27 mouse cellular contexts compared by ENCODE assay signal in the genomic region with DNA sequence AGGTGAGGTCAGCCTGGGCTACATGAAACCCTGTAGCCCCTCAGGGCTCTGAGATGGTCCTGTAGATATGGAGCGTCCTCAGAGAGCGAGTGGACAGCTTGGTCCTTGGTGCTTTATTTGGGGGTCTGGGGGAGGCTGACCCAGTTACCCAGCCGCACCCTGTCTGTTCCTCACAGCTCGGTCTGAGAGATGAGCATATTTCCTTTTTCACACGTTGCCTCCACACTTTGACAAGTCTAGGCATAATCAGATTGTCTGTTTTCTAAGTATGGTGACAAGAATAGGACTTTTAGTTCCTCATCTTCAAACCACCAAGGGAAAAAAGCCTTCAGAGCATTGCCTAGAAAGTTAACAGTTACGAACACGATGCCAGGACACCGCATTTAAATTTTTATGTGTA. TPM values are rescaled to one million over a fixed set of nuclear protein-coding genes. Genes with fewer than 3 reads are reported as not detected.
DNase-seq lines count a peak whose midpoint lies in the region; TF ChIP-seq lines count a peak whose summit lies in the region.
"Had no signal": no experiment of that assay in that cellular context is flagged by ENCODE, and none has a peak within 500 bp of the region (broad histone marks: within the 10 kb centered on the region; RNA-seq: fewer than 3 reads in every experiment).

No protein-coding gene starts in this region.

- TF ChIP-seq POLR2A in heart, adult 2 months (IDR thresholded peaks at IDR 0.05; ENCODE audit: insufficient read depth, low read depth, low read length), result no peak

- H3K4me1 ChIP-seq in heart, adult 2 months (ENCODE audit: control insufficient read depth, insufficient read depth, low read length), result no peaks in the 10 kb centered on the region
- H3K4me1 ChIP-seq: embryonic facial prominence, embryonic 13.5 days; hindbrain, embryonic 10.5 days; neural tube, embryonic 13.5 days had no signal

- H3K27ac ChIP-seq in heart, adult 2 months, result no peak overlapping the region
- H3K27ac ChIP-seq: embryonic facial prominence, embryonic 13.5 days; heart, embryonic 10.5 days; hindbrain, embryonic 10.5 days; neural tube, embryonic 13.5 days had no signal

- TF ChIP-seq EP300 in heart, adult 2 months (IDR thresholded peaks at IDR 0.05; ENCODE audit: insufficient read depth, low read depth, low read length), result no peak

- H3K27me3 ChIP-seq in heart, adult 2 months (ENCODE audit: control insufficient read depth, insufficient read depth, low read length), result no peaks in the 10 kb centered on the region

- no peak overlapping the region for H3K4me3 ChIP-seq in heart, adult 2 months
- H3K4me3 ChIP-seq: embryonic facial prominence, embryonic 13.5 days; heart, embryonic 10.5 days; hindbrain, embryonic 10.5 days; neural tube, embryonic 13.5 days had no signal

- H3K36me3 ChIP-seq in heart, adult 2 months (ENCODE audit: control insufficient read depth, insufficient read depth, low read length), result no peaks in the 10 kb centered on the region; the same call in 1 of the 2 replicates
- H3K36me3 ChIP-seq: embryonic facial prominence, embryonic 13.5 days; heart, embryonic 10.5 days; hindbrain, embryonic 10.5 days; neural tube, embryonic 13.5 days had no signal

- WGBS in heart, adult 2 months, result 63% methylated on average over 8 of the region's 8 CpGs

- intact Hi-C loops in heart, adult 2 months (cut with DNase I), result no loop called here
- intact Hi-C loops in left cerebral cortex, postnatal 25 days (cut with DNase I), result loop anchor here (1.0 to 2.0 kb wide), 3 partner anchors 28 to 128 kb away; no protein-coding TSS in a partner anchor

- 0 out of 2 replicates have a peak, but pooled peaks cover 2% of the 10 kb centered on the region for H3K79me2 ChIP-seq in heart, adult 2 months (replicated peaks; ENCODE audit: control insufficient read depth, insufficient read depth, low read length)

- no peak for TF ChIP-seq CTCF in heart, adult 2 months (IDR thresholded peaks at IDR 0.05)

- peak; percentile 73 for DNase-seq in heart, adult 11 months
- DNase-seq in heart, adult 2 months, result no peak
- peak; percentile 60 for DNase-seq in MEL-GATA-1-ER (ENCODE audit: extremely low read depth, low read depth)
- DNase-seq in left cerebral cortex, postnatal 25 days (ENCODE audit: low spot score in 2 of 2), result peak; percentile 36 to 89
- DNase-seq in telencephalon, adult 2 months (ENCODE audit: low read depth, low spot score), result peak; percentile 80
- DNase-seq in spleen, adult 12 weeks (ENCODE audit: low spot score), result no peak
- no peak for DNase-seq in layer of hippocampus, adult 9-11 months
- DNase-seq: adrenal gland, postnatal 14 days; cerebellum, adult 11 months; cerebellum, postnatal 10 days; gastrocnemius, postnatal 25 days; kidney, adult 8-10 months; kidney, postnatal 25 days; liver; thymus, postnatal 4 days had no signal

- no peak overlapping the region for H3K9ac ChIP-seq in heart, adult 2 months (ENCODE audit: low read depth, low read length)
- H3K9ac ChIP-seq: embryonic facial prominence, embryonic 13.5 days; neural tube, embryonic 13.5 days had no signal

RNA-seq across cellular contexts. Expression of a gene that starts 4.6 kb away (rescaled TPM):
- total RNA-seq in heart, adult 2 months (2021), result 100 to 1,000 TPM; 250 to 368 TPM
- 186 and 219 TPM in 2 replicates for polyA plus RNA-seq in heart, adult 2 months (2012; rRNA removed)
- 1 to 10 TPM; 2.5 to 4.0 TPM for total RNA-seq in left cerebral cortex, postnatal 25 days (2021)
- total RNA-seq: adrenal gland, postnatal 14 days; layer of hippocampus, adult 8-10 months; monocyte, adult 5-6 weeks had no signal
- polyA plus RNA-seq: forebrain, embryonic 16.5 days; hindbrain, embryonic 10.5 days; midbrain, embryonic 11.5 days had no signal

RNA-seq across cellular contexts. Expression of a gene that starts 13.1 kb away (rescaled TPM):
- under 1 TPM in 1 of 2 experiments, not detected in 1; 0.29 TPM for total RNA-seq in heart, adult 2 months (2021)
- 0.26 and 0.47 TPM in 2 replicates for polyA plus RNA-seq in heart, adult 2 months (2012; rRNA removed)
- total RNA-seq in left cerebral cortex, postnatal 25 days (2021), result 100 to 1,000 TPM; 163 to 170 TPM
- total RNA-seq: monocyte, adult 5-6 weeks had no signal
- polyA plus RNA-seq: lung, postnatal 0 days had no signal

RNA-seq across cellular contexts. Expression of a gene that starts 15.0 kb away (rescaled TPM):
- total RNA-seq in heart, adult 2 months (2021), result not detected
- not detected in 2 replicates for polyA plus RNA-seq in heart, adult 2 months (2012; rRNA removed)
- total RNA-seq in left cerebral cortex, postnatal 25 days (2021), result not detected
- total RNA-seq: adrenal gland, postnatal 14 days; gastrocnemius, postnatal 25 days; layer of hippocampus, adult 8-10 months; left cerebral cortex, postnatal 10 days; monocyte, adult 5-6 weeks had no signal
- polyA plus RNA-seq: embryonic facial prominence, embryonic 13.5 days; forebrain, embryonic 16.5 days; heart, embryonic 10.5 days; heart, postnatal 0 days; hindbrain, embryonic 10.5 days; liver, embryonic 16.5 days; lung, postnatal 0 days; midbrain, embryonic 11.5 days; neural tube, embryonic 13.5 days had no signal

RNA-seq across cellular contexts. Expression of a gene that starts 17.5 kb away (rescaled TPM):
- total RNA-seq in heart, adult 2 months (2021), result not detected
- polyA plus RNA-seq in heart, adult 2 months (2012; rRNA removed), result not detected in 2 replicates
- total RNA-seq in left cerebral cortex, postnatal 25 days (2021), result 1 to 10 TPM; 1.5 to 2.2 TPM
- total RNA-seq: adrenal gland, postnatal 14 days; gastrocnemius, postnatal 25 days; layer of hippocampus, adult 8-10 months; monocyte, adult 5-6 weeks had no signal
- polyA plus RNA-seq: embryonic facial prominence, embryonic 13.5 days; forebrain, embryonic 16.5 days; heart, embryonic 10.5 days; heart, postnatal 0 days; hindbrain, embryonic 10.5 days; liver, embryonic 16.5 days; lung, postnatal 0 days; midbrain, embryonic 11.5 days; neural tube, embryonic 13.5 days had no signal

RNA-seq across cellular contexts. Expression of a gene that starts 32.9 kb away (rescaled TPM):
- 10 to 100 TPM; 46.8 to 50.6 TPM for total RNA-seq in heart, adult 2 months (2021)
- 183 and 278 TPM in 2 replicates for polyA plus RNA-seq in heart, adult 2 months (2012; rRNA removed)
- 10 to 100 TPM; 47.5 to 48.6 TPM for total RNA-seq in left cerebral cortex, postnatal 25 days (2021)

Comparison
In these comparisons a context has a peak if more than half of its experiments do, and no peak if none do; other contexts are left out.
1. DNase-seq: peak in heart, adult 11 months (single experiment), MEL-GATA-1-ER (single experiment), left cerebral cortex, postnatal 25 days (2 of 2) and telencephalon, adult 2 months (single experiment); none in heart, adult 2 months (0 of 2), spleen, adult 12 weeks (single experiment) and layer of hippocampus, adult 9-11 months (single experiment).
2. RNA of a gene that starts 4.6 kb away (total RNA-seq): 250 to 368 TPM in heart, adult 2 months; 2.5 to 4.0 TPM in left cerebral cortex, postnatal 25 days; every median in the first group is over 10 times any median in the second.
3. RNA of a gene that starts 13.1 kb away (total RNA-seq): 163 to 170 TPM in left cerebral cortex, postnatal 25 days; 0.29 TPM in heart, adult 2 months; every median in the first group is over 100 times any median in the second.